Mouse (Mus musculus) right cerebral cortex, adult 18-20 months (tissue): Measurements from ENCODE around the gene Etnppl.

Experiments used
- DNase-seq: peaks from one replicate; pipeline ENCODE4 v3.0.0; 2022; ENCODE audit warnings: mixed read lengths

Etnppl gene

GRCm38 (mm10) chr3:130677671-130678460 is 60.6 kb downstream of the Etnppl start:
- DNase-seq: no peak

DNA sequence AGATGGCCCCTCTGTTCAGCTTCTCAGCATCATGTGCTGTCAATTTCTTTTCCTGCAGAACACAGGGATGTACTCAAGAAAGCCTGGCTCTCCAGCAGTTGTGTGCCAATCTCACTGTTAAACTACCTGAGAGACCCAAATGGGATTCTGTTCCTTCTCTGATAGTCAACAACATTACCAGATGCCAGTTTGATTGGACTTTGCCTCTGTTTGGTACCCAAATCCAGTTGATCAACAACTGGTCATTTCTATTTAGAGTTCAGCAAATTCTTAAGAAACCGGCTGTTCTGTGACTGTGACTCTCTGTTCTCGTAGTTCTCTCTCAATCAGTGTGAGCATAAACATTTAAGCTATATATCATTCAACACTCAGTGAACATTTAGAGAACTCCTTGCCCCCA is 64.0 kb downstream of the Etnppl start:
- no peak for DNase-seq

DNA sequence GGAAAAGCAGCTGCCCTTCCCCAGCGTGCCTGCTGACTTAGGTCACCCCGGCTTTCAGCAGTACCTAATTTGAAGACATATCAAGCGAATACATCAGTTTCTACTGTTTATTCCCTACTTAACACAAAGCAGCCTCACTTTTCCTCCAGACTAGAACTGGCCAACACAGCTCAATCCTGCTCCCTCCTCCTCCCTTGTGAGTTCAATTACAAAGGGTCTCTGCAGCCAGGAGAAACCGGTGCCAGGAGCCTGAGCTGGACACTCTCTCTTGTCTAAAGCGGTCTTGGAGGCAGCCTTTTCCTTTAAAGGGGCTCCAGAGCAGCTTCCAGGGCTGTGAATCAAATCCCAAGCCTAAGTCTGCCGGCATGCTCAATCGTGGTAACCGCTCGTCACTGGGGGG is 64.9 kb downstream of the Etnppl start:
- DNase-seq: no peak

DNA sequence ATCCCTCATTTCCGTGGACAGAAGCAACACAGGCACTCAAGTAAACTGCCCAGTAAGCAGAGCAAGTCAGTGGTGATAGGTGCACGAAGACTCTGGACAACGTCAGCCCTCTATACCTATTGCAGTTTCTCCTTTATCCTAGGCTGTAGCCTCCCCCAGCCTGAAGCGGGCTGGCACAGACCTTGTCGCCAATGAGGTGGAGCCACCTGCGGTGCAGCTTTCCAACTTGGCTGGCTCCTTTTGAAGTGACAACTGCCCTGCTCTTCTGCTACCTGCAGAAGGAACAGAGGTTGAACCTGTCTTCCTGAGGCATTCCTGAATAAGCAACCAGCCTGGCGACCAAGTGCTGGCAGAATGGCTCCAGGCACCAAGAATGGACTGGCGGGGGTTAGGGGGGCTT is 66.6 kb downstream of the Etnppl start:
- DNase-seq: no peak

DNA sequence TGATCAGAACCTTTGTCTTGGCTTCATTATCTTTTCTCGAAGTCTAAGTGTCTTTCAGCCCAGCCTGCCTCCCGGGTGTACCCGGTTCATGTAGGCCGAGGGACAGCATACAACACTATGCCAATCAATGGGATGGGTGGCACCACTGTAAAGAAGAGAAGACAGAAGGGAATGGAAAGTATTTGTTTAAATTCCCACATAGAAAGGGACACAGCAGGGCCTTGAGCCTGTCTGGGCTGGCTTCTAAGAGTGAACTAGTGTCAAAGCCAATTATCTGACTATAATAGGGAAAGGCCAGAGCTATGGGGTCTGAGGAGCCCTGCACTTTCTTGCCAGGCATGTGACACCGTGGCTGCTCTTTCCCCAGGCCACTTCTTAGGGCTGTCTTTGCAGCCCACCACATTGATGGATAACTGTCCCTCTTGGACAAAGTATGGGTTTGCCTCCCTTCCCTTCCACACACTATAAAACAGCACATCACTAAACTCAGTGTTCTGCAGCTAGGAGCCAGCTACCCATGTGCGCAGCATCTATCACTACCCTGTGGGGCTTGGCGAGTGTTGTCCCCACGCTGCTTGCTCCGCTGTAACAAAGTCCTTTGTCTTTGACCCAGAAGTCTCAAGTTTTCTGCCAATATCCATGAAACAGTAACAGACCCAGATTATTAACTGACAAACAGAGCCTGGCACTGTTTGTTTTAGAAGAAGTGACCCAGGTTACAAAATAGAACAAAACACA is 67.2 kb downstream of the Etnppl start:
- no peak for DNase-seq

- DNase-seq: no peak
Measured at GRCm38 (mm10) chr3:130685014-130685366, 67.7 kb downstream of the Etnppl start.

DNA sequence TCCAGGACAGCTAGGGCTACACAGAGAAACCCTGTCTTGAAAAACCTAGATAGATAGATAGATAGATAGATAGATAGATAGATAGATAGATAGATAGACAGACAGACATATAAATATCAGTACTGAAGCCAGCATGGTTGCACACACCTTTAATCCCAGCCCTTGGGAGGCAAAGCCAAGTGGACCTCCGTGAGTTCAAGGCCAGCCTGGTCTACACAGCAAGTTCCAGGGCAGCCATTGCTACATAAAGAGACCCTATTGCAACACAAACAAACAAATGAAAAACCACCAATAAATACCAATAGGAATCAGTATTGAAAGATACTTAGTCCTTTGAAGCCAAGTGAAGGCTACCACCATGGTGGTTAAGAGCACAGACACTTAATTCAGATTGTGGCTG is 69.8 kb downstream of the Etnppl start:
- no peak for DNase-seq
